Mouse (Mus musculus) lung, postnatal 10 days (tissue): ENCODE measurements around the gene Vill.
A peak's percentile ranks its signal among the peaks of the same experiment; 100 is the strongest.

Experiments
- DNase-seq: peaks from one replicate; pipeline ENCODE4 v3.0.0; 2021

The Vill gene

DNA sequence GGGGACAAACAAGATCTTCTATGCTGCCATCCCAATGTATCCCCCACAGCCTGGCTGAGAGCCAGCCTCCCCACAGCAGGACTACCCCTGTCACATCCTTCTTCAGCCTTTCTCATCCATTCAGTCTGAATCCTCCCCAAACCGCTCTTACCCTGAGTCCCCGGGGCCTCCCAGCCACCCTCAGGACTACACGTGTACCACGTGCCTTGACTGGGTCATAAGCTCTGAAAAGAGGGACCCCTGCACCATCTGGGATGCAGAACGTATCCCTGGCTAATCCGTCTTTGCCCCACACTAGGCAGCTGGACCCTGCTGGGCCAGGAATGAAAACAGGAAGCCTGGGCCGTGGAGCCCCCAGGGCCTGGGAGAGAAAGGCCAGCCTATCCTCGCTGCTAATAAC is 29.5 kb downstream of the Vill start:
- DNase-seq: no peak

DNA sequence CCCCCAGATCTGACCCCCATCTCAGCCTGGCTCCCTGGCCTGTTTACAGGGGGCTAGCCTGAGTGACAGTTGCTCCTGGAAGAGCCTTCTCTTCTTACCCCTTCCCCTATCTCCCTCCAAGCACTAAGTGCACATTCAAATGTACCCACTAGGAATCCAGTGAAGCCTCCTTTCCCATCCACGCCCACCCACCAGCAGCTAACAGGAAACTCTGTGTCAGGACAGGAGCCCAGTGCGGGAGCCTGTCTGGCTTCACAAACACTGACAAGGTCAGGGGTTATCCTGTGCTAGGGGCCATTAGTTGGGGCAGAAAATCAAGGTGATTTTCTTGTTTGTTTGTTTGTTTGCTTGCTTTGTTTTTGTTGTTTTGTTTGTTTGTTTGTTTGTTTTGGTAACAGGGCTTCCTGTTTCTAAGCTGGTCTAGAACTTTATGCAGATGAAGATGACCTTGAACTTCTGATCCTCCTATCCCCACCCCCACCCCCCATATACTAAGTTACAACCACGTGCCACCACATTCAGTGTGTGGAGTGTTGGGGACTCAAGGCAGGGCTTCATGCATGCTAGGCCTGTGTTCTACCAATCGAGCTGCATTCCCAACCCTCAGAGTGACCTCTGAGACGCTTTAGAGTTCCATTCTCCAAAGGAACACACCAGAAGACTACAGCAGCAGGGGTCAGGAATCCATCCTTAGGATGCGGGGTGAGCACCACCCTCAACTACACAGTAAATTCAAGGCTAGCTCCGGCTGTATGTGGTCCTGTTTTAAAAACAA is 30.3 kb downstream of the Vill start:
- DNase-seq: no peak

DNA sequence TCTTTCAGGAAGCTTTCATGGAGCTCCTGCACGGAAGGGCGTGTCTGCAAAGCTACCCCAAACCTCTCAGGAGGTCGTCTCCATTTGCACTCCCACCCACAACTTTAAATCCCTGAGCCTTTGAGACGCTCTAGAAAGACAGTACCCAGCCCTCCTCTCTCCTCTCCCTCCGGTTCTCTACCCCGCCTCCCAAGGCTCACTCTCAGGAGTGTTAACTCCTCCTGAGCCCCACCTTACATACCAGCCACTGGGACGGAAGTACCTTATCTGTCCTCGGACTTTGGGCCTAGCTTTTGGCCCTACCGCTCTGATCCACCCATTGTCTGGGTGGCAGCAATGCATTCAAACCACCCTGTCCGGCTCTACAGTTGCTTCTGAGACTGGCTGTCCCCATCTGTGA is 31.4 kb downstream of the Vill start:
- no peak for DNase-seq

DNA sequence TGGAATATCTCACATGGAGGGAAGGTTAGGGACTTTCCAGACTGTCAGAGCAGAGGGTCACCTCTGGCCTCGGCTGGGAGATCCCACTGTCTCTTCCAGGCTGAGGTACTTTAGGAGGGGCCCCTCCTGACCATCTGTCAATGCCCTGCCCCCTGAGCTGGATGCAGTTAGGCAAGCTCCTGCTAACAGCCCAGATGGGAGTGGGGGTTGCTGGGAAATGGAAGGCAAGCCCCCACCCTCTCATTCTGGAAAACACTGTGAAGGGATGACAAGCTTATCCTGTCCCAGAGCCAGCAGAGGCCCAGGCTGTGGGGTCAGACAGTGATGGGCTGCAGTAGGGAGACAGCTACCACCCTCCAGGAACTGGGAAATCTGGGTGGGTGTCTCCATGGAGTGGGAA is 33.9 kb downstream of the Vill start:
- DNase-seq: no peak

DNA sequence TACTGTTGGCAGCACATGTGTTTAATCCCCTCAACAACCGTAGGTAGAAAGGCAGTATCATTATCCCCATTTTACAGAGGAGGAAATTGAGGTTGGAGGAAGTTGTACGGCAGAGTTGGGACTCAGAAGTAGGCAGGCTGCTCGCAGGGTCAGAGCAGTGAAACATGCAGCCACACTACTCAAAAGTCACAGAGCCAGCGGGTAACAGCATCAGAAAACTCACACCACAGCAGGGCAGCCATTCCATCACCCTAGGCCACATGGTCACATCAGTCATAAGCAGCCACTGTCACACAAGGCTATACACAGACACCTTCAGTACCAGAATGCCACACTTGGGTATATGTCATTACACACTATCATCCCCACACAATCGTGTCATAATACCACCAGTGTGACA is 34.7 kb downstream of the Vill start:
- no peak for DNase-seq

DNA sequence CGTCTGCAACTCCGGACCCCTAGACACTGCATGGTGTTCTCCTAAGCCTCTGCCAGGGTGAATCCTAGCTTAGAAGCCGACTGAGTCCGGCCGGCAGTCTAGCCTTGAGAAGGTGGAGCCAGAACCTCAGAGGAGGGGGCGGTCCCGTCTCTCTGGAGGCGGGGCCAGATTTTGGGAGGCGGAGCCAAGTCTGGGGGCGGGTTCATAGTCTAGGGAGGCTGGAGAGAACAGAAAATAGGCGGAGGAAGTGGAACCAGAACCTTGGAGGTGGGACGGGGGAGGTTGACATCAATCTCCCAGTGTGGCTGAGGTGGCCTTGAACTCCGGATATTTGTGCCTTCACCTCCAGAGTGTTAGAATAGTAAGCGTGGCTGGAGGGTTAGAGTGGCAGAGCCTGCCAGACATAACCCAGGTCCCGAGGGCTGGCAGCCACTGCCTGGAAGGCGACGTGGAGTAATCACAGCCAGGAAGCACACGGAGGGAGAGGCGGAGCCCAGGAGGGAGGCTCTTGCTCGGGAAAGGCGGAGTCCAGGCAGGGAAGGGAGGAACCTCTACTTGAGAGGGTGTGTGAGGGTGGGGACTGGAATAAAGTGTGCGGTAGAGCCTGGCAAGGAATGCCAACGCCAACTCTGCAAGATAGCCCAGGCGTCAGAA is 35.7 kb downstream of the Vill start:
- peak; percentile 93 for DNase-seq

DNA sequence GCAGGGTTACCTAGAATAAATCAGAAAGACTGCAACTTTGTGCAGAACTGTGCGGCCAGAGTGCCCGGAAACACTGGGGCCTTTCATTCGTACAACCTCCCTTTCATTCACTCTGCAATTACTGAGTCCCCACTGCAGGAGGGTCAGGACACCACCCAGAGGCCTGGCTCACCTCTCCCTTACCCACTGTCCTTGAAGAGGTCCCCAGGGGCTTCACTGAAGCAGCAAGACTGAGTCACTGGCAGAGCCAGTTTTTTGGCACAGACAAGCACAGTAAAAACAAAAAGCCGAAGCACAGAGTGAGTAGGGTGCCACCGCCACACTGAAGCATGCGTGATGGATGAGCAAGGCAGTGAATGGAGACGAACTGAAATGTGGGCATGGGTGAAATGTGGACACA is 36.9 kb downstream of the Vill start:
- DNase-seq: no peak

DNA sequence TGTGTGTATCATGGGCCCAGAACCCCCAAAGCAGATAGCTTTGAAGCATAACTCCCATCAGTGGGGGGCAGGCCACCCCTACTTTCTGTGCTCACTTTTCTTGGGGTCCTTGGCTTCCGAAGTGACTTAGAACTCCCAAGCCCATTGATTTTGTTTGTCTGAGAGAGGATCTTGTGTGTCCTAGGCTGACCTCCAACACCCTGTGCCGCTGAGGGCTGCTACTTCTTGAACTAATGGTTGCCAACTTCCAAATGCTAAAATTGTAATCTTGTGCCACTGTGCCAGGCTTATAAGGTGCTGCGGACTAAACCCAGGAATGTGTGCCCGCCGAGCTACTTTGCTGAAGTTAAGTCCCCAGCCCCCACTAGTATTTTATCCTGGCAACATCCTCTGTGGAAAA is 37.9 kb downstream of the Vill start:
- no peak for DNase-seq

DNA sequence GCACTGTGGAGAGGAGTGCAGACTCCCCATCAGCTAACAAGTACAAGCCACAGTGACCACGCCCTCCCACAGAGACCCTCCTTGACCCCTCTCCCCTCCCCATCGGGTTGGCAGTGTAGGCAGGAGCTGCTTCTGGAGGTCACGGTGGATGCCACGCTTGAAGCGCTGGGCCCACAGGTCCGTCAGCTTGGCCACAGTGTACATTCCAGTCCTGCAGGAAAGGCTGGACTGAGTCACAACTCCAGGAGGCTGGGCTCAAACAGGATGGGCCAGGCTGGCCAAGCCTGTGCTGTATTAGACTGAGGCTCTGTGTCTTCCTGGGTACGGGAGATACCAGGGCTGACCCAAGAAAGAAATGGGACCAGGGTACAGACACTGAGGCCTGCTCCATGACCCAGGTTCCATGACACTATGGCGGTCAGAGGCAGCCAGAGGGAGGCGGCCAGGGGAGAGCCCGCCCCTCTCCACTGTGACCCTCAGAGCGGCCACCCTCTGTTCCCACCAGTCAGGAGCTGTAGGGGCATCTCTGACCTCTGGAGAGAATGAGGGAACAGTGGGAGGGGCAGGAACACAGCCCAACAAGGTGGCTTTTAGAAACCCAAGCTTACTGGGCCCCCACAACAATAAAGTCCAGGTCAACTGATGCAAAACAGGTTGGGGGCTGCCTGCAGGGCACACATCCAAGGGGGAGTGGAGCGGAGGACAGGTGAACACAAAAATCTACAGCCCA is 39.2 kb downstream of the Vill start:
- no peak for DNase-seq

DNA sequence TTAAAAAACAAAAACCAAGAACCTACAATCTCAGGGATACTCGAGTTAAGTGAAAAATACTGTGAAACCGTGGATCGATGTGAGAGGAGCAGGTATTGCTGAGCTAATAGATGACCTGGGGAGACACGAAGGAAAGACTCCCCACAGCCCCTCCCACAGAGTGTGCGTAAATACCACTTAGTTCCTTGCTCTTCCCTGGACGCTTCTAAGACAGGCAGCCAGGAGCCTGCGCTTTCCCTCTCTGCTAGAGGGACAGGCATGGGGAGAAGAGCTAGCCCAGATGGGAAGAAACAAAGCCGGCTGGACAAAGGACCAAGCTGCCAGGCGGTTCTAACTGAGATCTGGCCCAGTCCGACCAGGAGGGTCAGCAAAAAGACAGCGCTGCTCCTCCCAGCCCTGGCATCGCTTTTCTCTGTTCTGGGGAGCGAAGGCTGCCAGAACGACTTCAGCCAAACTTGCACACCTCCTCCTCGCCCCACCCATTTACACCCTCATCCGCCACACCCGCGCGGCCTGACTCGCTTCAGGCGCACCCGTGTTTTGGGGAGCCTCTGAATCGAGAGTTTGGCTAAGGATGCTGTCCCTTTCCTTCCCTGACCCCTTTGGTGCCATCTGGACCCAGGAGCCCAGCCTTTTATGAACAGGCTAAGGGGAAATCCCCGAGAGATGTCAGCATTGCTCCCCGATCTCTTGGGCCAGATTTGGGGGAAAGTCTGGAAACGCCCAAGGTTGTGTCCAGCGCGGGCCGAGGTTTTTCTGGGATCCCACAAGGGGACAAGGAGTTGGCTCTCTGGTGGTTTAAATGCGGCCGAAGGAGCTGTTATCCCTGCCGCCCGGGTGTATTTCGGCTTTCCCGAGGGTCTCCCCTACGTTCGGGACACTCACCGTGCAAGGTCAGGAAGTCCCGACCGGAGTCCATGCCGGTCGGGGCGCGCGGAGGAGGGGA is 40.2 kb downstream of the Vill start:
- peak; percentile 53 for DNase-seq

DNA sequence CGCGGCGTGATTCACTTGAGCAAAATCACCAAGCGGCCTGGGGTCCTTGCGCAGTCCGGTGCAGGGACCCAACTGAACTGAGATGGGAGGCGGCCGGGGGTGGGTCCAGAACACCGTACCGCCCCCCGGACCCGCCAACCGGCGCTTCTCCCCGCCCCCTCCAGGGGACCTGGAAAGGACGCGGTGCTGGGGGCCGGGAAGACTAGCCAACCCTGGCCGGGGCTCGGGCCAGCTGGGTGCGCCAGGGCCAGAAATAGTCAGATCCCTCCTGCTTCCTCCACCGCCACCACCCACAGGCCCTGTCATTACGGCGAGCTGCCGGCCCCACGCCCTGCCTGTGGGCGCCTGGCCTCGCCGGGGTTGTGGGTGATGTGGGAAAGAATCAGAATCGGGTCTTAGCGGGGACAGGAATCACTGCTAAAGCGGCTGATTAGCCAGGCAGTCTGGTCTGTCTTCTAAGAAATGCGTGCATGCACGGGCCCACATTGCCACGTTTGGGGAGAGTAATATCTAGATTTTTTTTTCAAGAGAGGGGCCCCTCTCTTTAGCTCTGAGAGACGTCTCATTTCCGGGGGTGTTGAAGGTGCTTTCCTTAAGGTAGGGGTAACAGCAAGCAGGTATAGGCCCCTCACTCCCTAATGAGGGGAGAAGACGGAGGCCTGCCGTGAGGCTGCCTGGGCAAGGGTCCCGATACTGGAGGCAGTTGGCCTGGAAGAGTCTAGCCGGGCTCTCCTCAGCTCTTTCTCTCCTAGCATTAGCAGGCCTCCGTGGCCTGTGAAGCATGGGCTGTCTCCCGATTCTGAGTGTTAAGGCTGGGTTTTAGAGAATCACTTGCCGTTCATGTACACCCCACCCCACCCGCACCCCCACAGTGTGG is 41.1 kb downstream of the Vill start, which contains the start of gene Plcd1:
Gene Plcd1, minus strand, starts transcription at position 84 of the 877 bp plus-strand sequence.
- DNase-seq: peak; percentile 94

DNA sequence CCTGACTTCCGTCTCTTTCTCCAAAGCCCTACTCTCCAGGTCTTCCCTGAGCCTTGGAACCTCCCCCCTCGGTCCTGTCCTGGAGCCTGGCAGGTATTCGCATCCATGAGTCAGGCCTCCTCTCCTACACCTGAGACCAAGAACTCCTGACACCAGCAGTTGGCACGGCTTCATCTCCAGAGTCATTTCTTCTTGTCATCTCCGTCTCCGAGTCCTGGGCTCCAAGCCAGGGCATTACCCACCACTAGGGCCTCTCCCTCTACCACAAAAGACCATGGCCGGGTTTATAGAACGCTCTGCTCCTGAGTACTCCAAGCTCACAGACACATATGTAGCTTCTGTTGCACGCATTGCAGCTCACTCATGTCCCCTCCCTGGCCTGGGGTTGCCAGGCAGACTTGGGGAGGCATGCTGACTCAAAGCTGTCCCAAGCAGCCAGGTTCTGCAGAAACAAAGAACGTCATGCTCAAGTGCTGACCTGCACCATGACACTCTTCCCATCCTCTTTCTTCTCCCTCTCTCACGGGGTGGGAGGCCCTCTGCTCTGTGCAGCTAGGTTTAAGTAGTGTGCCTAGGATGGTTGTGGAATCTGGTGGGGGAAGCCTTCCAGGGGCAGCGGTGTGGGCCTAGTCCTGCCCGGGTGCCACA is 42.0 kb downstream of the Vill start:
- DNase-seq: no peak

DNA sequence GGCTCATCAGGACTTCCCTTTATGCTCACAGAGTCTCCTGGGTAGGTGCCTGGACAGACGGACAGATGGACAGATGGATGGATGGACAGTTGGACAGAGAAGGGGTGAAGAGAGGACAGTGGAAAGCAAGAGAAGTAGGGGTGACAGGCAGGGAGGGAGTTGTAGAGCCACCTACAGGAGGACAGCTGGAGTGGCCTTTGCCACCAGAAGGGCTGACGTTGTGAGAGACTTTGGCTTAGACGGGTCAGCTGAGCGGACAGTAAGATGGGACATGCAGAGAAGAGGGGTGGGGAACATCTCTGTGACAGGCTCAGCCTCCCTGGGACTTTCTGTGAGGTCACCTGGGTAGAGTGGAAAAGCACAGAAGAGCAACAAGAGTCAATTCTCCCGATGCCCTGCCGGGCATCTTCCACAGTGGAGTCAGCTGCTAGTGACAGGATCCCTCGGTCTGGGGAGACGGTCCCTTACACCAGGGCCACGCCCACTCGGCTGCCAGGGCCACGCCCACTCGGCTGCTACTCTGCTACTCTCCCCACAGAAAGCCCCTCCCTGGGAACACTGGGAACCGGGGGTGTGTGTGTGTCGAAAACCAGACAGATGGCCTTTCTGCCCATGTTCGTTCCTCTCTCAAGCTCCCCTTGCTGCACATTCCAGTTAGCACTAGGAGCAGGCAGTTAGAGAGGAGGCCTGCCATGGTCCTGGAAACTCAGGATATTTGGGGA is 47.8 kb downstream of the Vill start:
- DNase-seq: peak; percentile 62

DNA sequence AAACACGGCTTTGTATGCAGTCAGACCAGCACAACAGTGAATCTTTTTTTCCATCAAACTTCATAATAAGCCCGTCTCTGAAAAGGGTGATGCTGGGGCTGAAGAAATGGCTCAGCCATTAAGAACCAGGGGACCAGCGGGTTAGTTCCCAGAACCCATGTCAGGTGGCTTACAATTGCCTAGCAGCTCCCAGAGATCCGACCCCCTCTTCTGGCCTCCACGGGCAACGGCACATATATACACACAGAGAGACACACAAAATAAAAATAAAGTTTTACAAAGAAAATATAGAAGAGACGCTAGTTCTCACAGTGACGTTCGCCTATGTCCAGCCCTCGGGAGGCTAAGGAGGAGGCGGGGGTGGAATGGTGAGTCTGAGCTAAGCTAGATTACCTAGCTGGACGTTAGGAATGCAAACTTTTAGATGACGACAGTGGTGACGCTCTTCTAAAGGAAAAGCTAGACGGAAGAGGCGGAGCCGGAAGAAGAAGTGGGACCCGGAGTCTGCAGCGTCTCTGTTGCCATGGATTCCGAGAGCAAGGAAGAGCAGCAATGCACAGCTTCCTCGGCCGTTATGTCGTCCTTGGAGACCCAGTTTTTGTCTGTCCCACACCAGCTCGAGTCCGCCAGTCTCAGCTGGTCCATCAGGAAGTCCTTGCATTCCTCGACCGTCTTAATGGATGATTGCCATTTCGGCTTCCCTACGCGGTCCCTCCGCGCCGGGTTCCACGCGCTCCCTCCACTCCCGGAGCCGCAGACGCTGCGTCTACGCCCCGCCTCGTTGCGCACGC is 49.6 kb downstream of the Vill start, which contains the start of gene Dlec1:
Gene Dlec1, plus strand, starts transcription at position 487 of the 791 bp plus-strand sequence.
- DNase-seq: peak; percentile 85

DNA sequence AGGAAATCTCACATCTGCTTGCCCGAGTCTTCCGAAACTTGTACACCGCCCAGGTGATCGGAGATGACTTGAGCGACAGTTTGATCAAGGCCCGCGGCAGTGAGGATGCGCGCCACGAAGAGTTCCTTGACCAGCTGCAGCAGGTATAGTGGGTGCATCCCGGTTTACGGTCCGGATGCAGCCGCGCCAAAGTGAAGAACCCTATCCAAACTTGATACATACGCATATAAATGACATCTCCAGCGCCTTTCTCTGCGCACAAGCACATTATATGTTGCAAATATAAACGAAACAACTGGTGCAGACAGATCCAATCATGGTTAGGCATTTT is 50.2 kb downstream of the Vill start:
- DNase-seq: no peak

DNA sequence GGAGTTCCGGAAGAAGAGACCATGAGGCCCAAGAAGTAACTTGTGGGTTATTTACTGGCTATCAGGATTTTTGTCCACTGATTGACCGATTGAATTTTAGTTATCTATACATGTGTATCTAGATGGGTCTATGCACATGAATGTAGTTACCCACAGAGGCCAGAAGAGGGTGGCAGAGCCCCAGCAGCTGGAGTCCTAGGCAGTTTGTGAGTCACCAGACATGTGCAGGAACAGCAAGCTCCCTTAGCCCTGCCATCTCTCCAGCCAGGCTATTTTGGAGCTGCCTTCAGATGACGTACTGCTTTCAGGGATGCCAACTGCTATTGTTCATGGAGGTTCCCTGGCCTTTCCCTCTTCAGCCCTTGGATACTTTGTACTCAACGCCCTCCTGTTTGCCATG is 55.0 kb downstream of the Vill start:
- no peak for DNase-seq

DNA sequence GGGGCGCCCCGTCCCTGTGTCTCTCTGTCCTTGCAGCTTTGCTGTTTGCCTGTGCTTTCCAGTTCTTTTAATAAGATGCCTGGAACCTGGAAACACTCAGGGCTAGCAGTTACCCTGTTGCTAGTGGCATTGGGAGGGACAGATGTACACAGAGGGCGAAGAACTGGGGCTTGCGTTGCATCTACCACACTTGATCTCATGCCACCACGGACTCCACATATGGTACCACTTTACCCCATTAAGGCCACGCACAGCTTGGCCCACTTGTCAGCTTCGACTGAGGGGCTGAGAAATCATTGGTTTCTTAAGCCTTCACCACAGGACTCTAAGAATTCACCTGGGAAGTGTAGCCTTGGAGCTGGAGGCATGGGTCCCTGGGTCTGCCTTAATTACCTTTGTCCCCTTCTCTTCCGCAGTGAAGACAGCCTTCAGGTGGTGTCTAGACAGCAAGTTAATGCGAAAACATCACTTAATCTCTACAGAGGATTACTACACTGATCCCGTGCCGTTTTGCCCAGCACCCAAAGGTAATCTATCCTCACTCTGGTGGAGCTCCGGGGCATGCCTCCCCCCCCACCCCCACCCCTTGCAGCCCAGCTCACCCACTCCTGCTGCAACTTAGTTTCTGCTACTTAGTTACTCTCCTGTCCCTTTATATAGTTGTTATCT is 57.2 kb downstream of the Vill start:
- no peak for DNase-seq

DNA sequence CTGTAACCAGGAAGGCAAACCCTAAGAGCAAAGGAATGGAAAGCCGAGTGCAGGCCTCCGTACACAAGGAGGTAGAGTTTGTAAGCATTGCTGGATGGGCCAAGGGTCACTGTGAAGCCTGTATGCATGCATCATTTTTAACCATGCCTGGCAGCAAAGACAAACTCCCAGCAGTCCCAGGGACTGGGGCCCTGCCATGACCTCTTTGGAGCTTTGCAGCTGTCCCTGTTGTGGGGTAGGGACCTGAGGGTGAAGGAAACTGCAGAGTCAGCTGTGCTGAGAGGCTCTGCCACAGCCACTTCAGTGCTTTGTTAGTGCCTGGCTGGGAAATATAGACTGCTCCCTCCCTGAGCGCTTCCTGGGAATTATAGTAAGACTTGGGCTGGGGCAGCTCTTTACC is 58.1 kb downstream of the Vill start:
- DNase-seq: no peak

DNA sequence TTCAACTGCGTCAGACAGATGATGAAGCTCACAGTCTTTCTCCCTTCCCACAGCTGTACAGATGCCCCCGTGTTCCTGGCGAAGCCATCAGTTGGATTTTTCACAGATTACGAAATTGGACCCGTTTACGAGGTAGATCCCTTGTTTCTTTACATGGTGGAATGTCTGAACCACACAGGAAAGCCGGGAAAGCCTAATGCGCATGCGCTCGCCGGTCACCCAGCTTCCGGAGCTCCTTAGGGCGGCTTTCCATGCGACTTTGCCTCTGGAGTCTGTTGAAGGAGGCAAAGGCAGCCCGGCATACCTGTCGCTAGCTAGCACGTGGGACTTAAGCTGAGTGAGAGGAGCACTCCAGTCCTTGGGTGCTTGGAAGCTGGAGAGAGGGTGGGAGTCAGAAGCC is 62.3 kb downstream of the Vill start:
- no peak for DNase-seq
